Mouse (Mus musculus) T-helper 1 cell (primary cell): ENCODE data around the gene Ddx52.

Source experiments
- in situ Hi-C: fragments of 300-600 bp; cut with MboI, MseI; formaldehyde crosslinking; loops from one replicate; pipeline ENCODE4 v1.15.1; 2025; ENCODE audit warnings: high pct_unique_total_duplicates

Ddx52 gene

GRCm38 (mm10) chr11:83941950-83942840, at the start of gene Ddx52:
TSS of gene Ddx52 (plus strand) at chr11:83942062.
- in situ Hi-C loops: no loop called here

GRCm38 (mm10) chr11:83893325-83893724, 48.5 kb upstream of the Ddx52 start:
- in situ Hi-C loops: no loop called here

GRCm38 (mm10) chr11:83896430-83897410, 45.1 kb upstream of the Ddx52 start:
- in situ Hi-C loops: no loop called here

GRCm38 (mm10) chr11:83897569-83897968, 44.3 kb upstream of the Ddx52 start:
- in situ Hi-C loops: no loop called here

- in situ Hi-C loops: no loop called here
Measured at GRCm38 (mm10) chr11:83902812-83903211, 39.0 kb upstream of the Ddx52 start.

- in situ Hi-C loops: no loop called here
Measured at GRCm38 (mm10) chr11:83905756-83906155, 36.1 kb upstream of the Ddx52 start.

GRCm38 (mm10) chr11:83908376-83908775, 33.5 kb upstream of the Ddx52 start:
- in situ Hi-C loops: no loop called here

- in situ Hi-C loops: no loop called here
Measured at GRCm38 (mm10) chr11:83913824-83914311, 28.0 kb upstream of the Ddx52 start.

- in situ Hi-C loops: no loop called here
Measured at GRCm38 (mm10) chr11:83914501-83914900, 27.4 kb upstream of the Ddx52 start.

- in situ Hi-C loops: no loop called here
Measured at GRCm38 (mm10) chr11:83922600-83922999, 19.3 kb upstream of the Ddx52 start.

- in situ Hi-C loops: no loop called here
Measured at GRCm38 (mm10) chr11:83927097-83927496, 14.8 kb upstream of the Ddx52 start.

- in situ Hi-C loops: no loop called here
Measured at GRCm38 (mm10) chr11:83932506-83933106, 9.3 kb upstream of the Ddx52 start.

- in situ Hi-C loops: no loop called here
Measured at GRCm38 (mm10) chr11:83933376-83933775, 8.5 kb upstream of the Ddx52 start.

- in situ Hi-C loops: no loop called here
Measured at GRCm38 (mm10) chr11:83935986-83936665, 5.7 kb upstream of the Ddx52 start.

GRCm38 (mm10) chr11:83938556-83938955, 3.3 kb upstream of the Ddx52 start:
- in situ Hi-C loops: no loop called here

GRCm38 (mm10) chr11:83956822-83957221, 15.0 kb downstream of the Ddx52 start:
- in situ Hi-C loops: no loop called here

GRCm38 (mm10) chr11:83961983-83962382, 20.1 kb downstream of the Ddx52 start:
- in situ Hi-C loops: no loop called here

- in situ Hi-C loops: no loop called here
Measured at GRCm38 (mm10) chr11:83963991-83964921, 22.4 kb downstream of the Ddx52 start, which contains the start of gene Synrg. TSS of gene Synrg (plus strand) at chr11:83964428.

GRCm38 (mm10) chr11:83967436-83968204, 25.8 kb downstream of the Ddx52 start:
- in situ Hi-C loops: no loop called here
